Mouse (Mus musculus): ENCODE results near the gene Plekhh3. TPM values are rescaled to one million over a fixed set of nuclear protein-coding genes. Genes with fewer than 3 reads are reported as not detected.

Plekhh3 gene
- polyA plus RNA-seq, 1 experiment: 2.3 TPM

DNA sequence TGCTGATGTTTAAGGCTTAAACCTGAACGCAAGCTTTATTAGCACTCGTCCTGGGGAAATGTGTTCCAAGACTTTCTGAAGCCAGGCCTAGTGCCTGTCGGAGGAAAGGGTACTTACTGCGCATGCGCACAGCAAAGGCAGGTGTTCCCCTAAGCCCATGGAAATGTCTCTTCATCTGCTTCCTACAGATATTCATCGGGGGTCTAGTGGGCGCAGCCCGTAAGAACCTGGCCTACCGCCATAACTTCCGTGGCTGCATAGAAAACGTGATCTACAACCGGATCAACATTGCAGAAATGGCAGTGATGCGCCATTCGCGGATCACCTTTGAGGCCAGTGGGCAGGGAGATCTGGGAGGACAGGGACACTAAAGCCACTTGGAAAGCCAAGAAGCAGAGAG, 8.2 kb upstream of the Plekhh3 start:
- TF ChIP-seq FLI1 (IDR thresholded peaks at IDR 0.05; ENCODE audit: low read length) (no peak), GATA1 (IDR thresholded peaks at IDR 0.05; ENCODE audit: borderline replicate concordance, low read length) (no peak)
- H3K4me1 ChIP-seq: peaks cover 95% of the 10 kb centered on the region
- H3K9me3 ChIP-seq: no peaks in the 10 kb centered on the region
- peaks cover 88% of the 10 kb centered on the region for H3K27me3 ChIP-seq (replicated peaks)
- peaks cover 11% of the 10 kb centered on the region for H3K36me3 ChIP-seq (replicated peaks; ENCODE audit: low read length)
- H3K4me3 ChIP-seq (replicated peaks): no peak overlapping the region

DNA sequence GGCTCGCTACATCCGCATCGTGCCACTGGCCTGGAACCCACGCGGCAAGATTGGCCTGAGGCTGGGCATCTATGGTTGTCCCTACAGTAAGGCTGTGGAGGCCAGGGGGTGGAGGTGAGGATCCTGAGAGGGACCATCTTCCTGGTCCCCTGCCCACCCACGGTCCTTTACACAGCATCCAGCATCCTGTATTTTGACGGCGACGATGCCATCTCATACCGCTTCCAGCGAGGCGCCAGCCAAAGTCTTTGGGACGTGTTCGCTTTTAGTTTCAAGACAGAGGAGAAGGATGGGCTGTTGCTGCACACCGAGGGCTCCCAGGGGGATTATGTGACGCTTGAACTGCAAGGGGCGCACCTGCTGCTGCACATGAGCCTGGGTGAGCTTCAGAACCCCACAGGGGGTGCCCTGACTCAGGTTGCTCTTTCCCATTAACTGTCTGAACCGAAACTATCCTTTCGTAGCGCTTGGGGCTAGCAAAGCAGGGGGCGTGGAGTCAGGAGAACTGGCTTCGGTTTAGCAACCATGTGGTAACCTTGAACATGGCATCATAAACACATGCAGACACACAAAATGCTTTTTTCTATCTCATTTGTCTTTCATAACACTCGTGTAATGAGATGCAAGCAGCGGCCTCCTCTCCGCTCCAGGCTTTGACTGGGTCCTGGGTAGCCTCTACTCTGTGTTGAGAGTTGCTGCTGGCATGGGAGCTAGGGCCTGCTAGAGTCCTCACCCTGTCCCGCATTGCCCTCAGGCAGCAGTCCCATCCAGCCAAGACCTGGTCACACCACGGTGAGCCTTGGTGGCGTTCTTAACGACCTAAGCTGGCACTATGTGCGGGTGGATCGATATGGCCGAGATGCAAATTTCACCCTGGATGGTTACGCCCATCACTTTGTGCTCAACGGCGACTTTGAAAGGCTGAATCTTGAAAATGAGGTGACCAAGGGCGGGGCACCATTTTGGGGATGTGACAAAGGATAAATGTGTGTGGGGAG, 7.2 kb upstream of the Plekhh3 start:
- TF ChIP-seq FLI1 (IDR thresholded peaks at IDR 0.05; ENCODE audit: low read length) (no peak), GATA1 (IDR thresholded peaks at IDR 0.05; ENCODE audit: borderline replicate concordance, low read length) (no peak)
- Histone ChIP-seq H3K36me3 (replicated peaks; ENCODE audit: low read length) (peaks cover 8% of the 10 kb centered on the region), H3K4me1 (peaks cover 97% of the 10 kb centered on the region), H3K4me3 (replicated peaks) (peak overlapping the region; percentile 64), H3K9me3 (no peaks in the 10 kb centered on the region), H3K27me3 (replicated peaks) (peaks cover 88% of the 10 kb centered on the region)

DNA sequence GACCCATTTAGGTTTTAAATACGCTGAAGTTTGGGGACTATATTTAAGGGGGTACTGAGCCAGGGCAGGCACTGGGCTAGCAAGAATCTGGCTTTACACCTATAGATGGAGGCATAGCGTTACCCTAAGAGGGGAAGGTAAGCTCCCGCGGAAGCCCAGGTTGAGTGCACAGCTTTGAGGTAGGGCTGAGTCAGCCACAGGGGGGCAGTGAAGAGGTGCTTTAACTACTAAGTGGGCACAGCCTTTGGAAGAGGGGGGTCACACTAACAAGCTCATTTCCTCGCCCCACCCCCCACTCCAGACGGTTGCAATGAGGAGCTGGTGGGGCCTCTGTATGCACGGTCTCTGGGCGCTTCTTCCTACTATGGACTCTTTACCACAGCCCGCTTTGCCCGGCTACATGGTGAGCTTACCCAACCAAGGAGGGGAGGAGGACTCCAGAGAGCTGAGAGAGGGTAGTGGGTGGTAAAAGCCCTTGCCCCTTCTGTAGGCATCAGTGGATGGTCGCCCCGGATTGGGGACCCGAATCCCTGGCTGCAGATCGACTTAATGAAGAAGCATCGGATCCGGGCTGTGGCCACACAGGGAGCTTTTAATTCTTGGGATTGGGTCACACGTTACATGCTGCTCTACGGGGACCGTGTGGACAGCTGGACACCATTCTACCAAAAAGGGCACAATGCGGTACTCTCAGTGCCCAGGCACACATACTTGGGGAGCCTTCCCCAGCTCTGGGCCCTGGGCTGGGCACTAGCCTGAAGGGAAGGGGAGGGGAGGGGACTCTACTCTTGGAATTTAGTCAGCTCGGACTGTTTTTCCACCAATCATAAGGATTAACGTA, 6.0 kb upstream of the Plekhh3 start:
- Histone ChIP-seq H3K36me3 (replicated peaks; ENCODE audit: low read length) (peaks cover 2% of the 10 kb centered on the region), H3K4me3 (replicated peaks) (peak overlapping the region; percentile 42), H3K27me3 (replicated peaks) (peaks cover 87% of the 10 kb centered on the region), H3K9me3 (no peaks in the 10 kb centered on the region), H3K4me1 (peaks cover 95% of the 10 kb centered on the region)
- TF ChIP-seq GATA1 (IDR thresholded peaks at IDR 0.05; ENCODE audit: borderline replicate concordance, low read length) (no peak), FLI1 (IDR thresholded peaks at IDR 0.05; ENCODE audit: low read length) (no peak)

DNA sequence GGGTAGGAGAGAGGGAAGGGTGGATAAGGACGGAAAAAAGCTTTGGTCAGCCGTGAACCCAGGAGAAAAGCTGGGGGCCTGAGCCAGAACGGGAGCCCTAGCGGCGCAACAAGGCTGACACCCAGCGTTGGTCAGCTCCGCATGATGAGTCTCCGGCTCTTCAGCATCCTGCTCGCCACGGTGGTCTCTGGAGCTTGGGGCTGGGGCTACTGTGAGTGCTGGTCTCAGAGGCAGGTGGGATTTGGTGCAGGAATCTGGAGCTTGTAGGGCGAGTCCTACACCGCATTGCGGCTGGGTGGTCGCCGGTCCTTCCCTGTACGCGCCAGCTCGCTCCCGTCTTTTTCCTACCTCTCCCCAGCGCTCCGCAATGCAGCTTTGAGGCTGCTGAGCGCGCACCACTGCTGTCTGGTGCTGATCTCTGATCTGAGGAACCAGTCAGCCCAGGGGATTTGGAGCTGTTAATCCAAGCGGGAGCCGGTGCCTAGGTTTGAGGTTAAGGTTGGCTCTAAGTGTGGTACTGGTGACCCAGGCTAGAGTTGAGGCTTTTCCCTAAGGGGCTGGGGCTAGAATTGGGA, 5.1 kb upstream of the Plekhh3 start:
- Histone ChIP-seq H3K27me3 (replicated peaks) (peaks cover 89% of the 10 kb centered on the region), H3K36me3 (replicated peaks; ENCODE audit: low read length) (no peaks in the 10 kb centered on the region), H3K4me1 (peaks cover 96% of the 10 kb centered on the region), H3K4me3 (replicated peaks) (peak overlapping the region; percentile 81), H3K9me3 (no peaks in the 10 kb centered on the region)
- no peak for TF ChIP-seq FLI1 (IDR thresholded peaks at IDR 0.05; ENCODE audit: low read length)
- TF ChIP-seq GATA1 (IDR thresholded peaks at IDR 0.05; ENCODE audit: borderline replicate concordance, low read length): no peak

DNA sequence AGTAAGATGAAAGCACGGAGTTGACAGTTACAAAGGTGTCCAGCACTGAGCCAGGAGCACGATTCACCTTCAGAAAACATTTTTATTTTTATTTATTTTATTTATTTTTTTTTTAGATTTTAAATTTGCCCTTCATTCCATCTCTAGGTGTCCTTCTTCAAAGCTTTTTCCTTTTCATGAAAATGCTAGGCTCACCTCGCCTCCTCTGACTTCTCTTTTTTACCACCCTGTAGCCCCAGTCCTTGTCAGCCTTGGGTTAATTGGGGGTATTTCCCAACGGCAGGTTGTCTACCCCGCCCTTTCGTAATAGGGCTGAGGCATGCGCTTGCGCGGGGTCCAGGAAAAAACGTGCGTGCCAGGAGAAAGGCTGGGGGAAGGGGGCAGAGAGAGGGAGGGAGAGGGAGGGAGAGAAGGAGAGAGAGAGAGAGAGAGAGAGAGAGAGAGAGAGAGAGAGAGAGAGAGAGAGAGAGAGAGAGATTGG, 4.5 kb upstream of the Plekhh3 start:
- peaks cover 91% of the 10 kb centered on the region for H3K27me3 ChIP-seq (replicated peaks)
- peaks cover 96% of the 10 kb centered on the region for H3K4me1 ChIP-seq
- peak overlapping the region; percentile 81 for H3K4me3 ChIP-seq (replicated peaks)
- TF ChIP-seq FLI1 (IDR thresholded peaks at IDR 0.05; ENCODE audit: low read length) (no peak), GATA1 (IDR thresholded peaks at IDR 0.05; ENCODE audit: borderline replicate concordance, low read length) (no peak)
- no peaks in the 10 kb centered on the region for H3K9me3 ChIP-seq
- no peaks in the 10 kb centered on the region for H3K36me3 ChIP-seq (replicated peaks; ENCODE audit: low read length)

DNA sequence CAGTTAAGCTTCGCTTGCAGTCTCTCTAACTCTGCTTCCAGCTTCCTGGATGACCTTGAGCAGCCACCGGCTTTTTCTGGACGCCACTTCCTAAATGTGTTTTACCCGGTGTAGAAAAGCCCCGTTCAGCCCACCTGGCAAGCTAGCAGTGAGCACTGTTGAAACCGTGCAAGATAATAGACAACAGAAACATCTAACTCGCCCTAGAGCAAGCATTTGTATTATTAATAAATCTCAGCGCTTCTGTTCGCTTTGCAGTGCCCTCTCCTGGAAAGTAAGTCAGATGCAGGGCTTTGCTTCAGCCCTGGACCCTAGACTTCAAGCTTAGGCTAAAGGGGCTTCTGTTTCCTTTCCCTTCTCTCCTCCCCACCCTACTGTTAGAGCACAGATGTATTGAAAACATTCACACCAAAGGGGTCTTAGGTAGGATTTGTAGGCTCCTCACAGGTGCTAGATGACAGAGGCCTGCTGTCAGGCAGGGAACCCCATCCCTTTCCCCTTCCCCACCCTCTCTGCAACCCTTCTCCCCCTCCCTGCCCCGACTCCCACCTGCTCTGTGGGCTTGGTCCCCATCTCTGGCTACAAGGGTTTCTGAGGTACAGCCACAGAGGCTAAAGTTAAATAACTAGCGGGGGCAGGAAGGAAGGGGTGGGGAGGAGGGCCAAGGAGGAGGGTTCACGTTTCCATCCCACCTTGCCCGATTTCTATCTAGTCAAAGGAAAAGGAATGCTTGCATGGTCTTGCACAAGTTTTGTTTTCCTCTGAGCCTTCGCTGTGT, 3.9 kb upstream of the Plekhh3 start, which contains the start of gene Ccr10:
Gene Ccr10 (minus strand): TSS at position 593 of the 778 bp plus-strand sequence.
- Histone ChIP-seq H3K4me1 (peaks cover 96% of the 10 kb centered on the region), H3K27me3 (replicated peaks) (peaks cover 93% of the 10 kb centered on the region), H3K36me3 (replicated peaks; ENCODE audit: low read length) (no peaks in the 10 kb centered on the region), H3K4me3 (replicated peaks) (peak within 1 kb of the TSS; percentile 89), H3K9me3 (no peaks in the 10 kb centered on the region)
- TF ChIP-seq FLI1 (IDR thresholded peaks at IDR 0.05; ENCODE audit: low read length): no peak
- TF ChIP-seq GATA1 (IDR thresholded peaks at IDR 0.05; ENCODE audit: borderline replicate concordance, low read length): no peak

DNA sequence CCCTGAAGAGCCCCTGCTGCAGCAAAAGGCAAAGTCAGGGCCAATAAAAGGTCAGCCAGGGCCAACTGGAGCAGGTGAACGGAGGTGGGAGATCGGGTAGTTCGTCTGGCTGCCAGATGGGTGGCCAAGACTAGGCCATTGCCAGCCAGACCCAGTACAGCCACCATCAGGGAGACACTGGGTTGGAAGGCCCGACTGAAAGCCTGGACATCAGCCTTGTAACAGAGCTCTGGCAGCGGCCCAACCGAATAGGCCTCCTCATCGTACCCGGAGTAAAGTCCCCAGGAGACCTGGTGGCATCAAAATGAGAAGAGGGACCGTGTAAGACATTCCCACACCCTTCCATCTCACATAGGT, 3.2 kb upstream of the Plekhh3 start:
- peaks cover 97% of the 10 kb centered on the region for H3K27me3 ChIP-seq (replicated peaks)
- peak overlapping the region; percentile 89 for H3K4me3 ChIP-seq (replicated peaks)
- H3K4me1 ChIP-seq: peaks cover 94% of the 10 kb centered on the region
- no peaks in the 10 kb centered on the region for H3K9me3 ChIP-seq
- no peaks in the 10 kb centered on the region for H3K36me3 ChIP-seq (replicated peaks; ENCODE audit: low read length)
- TF ChIP-seq FLI1 (IDR thresholded peaks at IDR 0.05; ENCODE audit: low read length): no peak
- no peak for TF ChIP-seq GATA1 (IDR thresholded peaks at IDR 0.05; ENCODE audit: borderline replicate concordance, low read length)

DNA sequence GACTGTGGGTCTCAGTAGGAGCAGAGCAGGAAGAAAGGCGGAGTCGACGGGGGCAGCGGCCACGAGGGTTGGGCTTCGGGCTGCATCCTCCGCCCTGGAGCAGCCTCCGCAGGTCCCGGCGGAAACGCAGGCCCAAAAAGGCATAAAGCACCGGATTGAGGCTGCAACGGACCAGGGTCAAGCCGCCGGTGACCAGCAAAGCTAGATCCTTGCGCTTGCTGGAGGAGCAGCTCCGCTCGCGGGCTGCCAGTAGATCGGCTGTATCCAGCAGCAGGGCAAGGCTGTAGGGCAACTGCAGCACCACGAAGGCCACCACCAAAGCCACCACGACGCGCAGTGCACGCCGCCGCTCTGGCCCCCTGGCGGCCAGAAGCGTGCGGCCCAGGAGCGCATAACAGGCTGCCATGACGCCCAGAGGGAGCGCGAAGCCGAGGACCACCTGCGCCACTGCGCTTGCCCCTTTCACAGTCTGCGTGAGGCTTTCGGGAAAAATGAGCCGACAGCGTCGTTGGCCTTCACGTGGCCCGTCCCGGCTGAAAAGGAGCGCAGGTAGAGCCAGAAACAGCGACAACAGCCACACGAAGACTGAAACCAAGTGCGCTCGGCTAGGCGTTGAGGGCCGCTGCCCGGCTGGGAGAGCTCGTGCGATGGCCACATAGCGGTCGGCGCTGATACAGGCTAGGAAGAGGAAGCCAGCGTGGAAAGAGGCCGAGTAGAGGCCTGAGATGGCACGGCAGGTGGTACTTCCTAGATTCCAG, 2.7 kb upstream of the Plekhh3 start:
- H3K36me3 ChIP-seq (replicated peaks; ENCODE audit: low read length): no peaks in the 10 kb centered on the region
- H3K9me3 ChIP-seq: no peaks in the 10 kb centered on the region
- peak overlapping the region; percentile 89 for H3K4me3 ChIP-seq (replicated peaks)
- peaks cover 97% of the 10 kb centered on the region for H3K27me3 ChIP-seq (replicated peaks)
- TF ChIP-seq GATA1 (IDR thresholded peaks at IDR 0.05; ENCODE audit: borderline replicate concordance, low read length) (no peak), FLI1 (IDR thresholded peaks at IDR 0.05; ENCODE audit: low read length) (no peak)
- peaks cover 90% of the 10 kb centered on the region for H3K4me1 ChIP-seq
